Mouse (Mus musculus): ENCODE data around the gene Ubd. TPM values are rescaled to one million over a fixed set of nuclear protein-coding genes. Genes with fewer than 3 reads are reported as not detected.
A peak's percentile ranks its signal among the peaks of the same experiment; 100 is the strongest.
"Not testable (repeated sequence)": the region's sequence is repeated elsewhere in the genome, so short reads cannot be mapped to it uniquely, and the experiment has no call there.

Gene Ubd
- polyA plus RNA-seq, 1 experiment from 2014 or later: 5.3 TPM

DNA sequence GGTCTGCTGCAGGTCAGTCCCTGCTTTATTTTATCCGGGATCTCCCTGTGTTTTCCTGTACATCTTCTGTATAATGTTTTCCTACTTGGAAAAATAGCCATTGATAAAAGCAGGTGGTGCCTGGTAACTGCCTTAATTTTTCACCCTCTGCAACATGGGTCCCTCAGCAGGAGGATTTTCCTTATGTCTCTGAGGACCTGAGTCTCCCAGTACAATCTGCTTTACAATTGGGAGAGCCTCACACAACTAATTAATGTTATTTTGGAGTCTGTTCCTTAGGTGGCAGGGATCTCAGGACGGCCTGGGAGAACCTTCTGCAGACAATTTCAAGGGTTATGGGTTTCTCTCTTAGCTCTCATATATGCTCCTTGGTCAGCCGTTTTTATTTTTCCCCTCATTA is 19.3 kb downstream of the Ubd start, which contains the start of gene Olfr95:
Gene Olfr95, minus strand, starts transcription at position 101 of the 400 bp plus-strand sequence.
- TF ChIP-seq CTCF (IDR thresholded peaks at IDR 0.05; ENCODE audit: low read depth): no peak
- Histone ChIP-seq H3K4me2 (replicated peaks; ENCODE audit: low read depth) (no peak within 1 kb of the TSS), H3K9me3 (ENCODE audit: control insufficient read depth) (no peaks in the 10 kb centered on the region), H3K4me3 (ENCODE audit: low read depth, low read length) (no peak within 1 kb of the TSS), H3K27ac (ENCODE audit: low read depth, low read length) (no peak within 1 kb of the TSS), H3K9ac (ENCODE audit: low read depth, low read length) (no peak within 1 kb of the TSS), H3K27me3 (replicated peaks; ENCODE audit: control insufficient read depth, insufficient read depth, low read length) (peaks cover 12% of the 10 kb centered on the region; the same call in 1 of the 2 replicates), H3K36me3 (ENCODE audit: control insufficient read depth, insufficient read depth) (no peaks in the 10 kb centered on the region), H3K4me1 (replicated peaks; ENCODE audit: control insufficient read depth, insufficient read depth, low read length) (no peaks in the 10 kb centered on the region)
- ATAC-seq: no peak
- WGBS: 82% methylated on average over 3 of the region's 3 CpGs

DNA sequence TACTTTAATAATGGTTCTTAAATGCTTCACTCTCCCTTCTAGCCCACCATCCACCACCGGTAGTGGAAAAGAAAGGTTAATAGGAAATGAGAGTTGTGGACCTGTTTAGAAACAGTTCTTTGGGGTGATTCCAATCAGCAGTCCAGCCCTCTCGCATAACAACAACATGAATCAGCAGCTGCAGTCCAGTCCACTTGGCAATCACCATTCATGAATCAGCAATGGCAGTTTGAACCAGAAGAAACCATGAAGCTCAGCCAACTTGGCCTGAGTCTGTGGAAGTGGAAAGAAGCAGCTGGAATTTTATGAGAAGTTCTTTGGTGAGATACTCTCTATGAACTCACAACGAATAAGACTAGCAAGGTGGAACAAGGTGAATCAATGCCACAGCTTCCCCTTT is 24.8 kb downstream of the Ubd start:
- no peak for TF ChIP-seq CTCF (IDR thresholded peaks at IDR 0.05; ENCODE audit: low read depth)
- Histone ChIP-seq H3K9me3 (ENCODE audit: control insufficient read depth) (no peaks in the 10 kb centered on the region), H3K27me3 (replicated peaks; ENCODE audit: control insufficient read depth, insufficient read depth, low read length) (no peaks in the 10 kb centered on the region), H3K4me2 (replicated peaks; ENCODE audit: low read depth) (no peak overlapping the region), H3K27ac (ENCODE audit: low read depth, low read length) (no peak overlapping the region), H3K36me3 (ENCODE audit: control insufficient read depth, insufficient read depth) (no peaks in the 10 kb centered on the region), H3K4me1 (replicated peaks; ENCODE audit: control insufficient read depth, insufficient read depth, low read length) (no peaks in the 10 kb centered on the region), H3K4me3 (ENCODE audit: low read depth, low read length) (no peak overlapping the region), H3K9ac (ENCODE audit: low read depth, low read length) (no peak overlapping the region)
- WGBS: 71% methylated on average over 3 of the region's 3 CpGs
- no peak for ATAC-seq

DNA sequence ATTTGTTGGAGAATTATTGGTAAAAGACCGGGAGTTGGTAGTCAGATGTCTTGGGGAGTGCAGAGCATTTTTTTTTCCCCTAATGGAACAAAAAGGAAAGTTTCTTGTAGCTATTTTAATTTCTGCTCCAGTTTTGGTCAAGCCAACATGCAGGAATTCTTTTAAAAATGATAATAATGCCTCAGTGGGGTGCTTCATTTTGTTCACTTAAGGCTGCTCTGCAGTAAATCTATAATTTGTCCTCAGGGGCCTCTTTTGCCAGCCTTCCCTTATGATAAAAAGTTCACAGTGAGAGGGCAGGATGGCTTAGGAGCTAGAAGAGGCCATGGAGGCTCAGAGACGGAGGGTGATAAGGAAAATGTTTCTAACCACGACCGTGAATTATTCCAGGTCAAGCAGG is 26.2 kb downstream of the Ubd start, which contains the start of gene Olfr96:
Gene Olfr96, plus strand, starts transcription at position 301 of the 400 bp plus-strand sequence.
- Histone ChIP-seq H3K4me3 (ENCODE audit: low read depth, low read length) (no peak within 1 kb of the TSS), H3K4me2 (replicated peaks; ENCODE audit: low read depth) (no peak within 1 kb of the TSS), H3K36me3 (ENCODE audit: control insufficient read depth, insufficient read depth) (no peaks in the 10 kb centered on the region), H3K9ac (ENCODE audit: low read depth, low read length) (no peak within 1 kb of the TSS), H3K27ac (ENCODE audit: low read depth, low read length) (no peak within 1 kb of the TSS), H3K27me3 (replicated peaks; ENCODE audit: control insufficient read depth, insufficient read depth, low read length) (no peaks in the 10 kb centered on the region), H3K4me1 (replicated peaks; ENCODE audit: control insufficient read depth, insufficient read depth, low read length) (no peaks in the 10 kb centered on the region), H3K9me3 (ENCODE audit: control insufficient read depth) (no peaks in the 10 kb centered on the region)
- WGBS: 49% methylated on average over 4 of the region's 4 CpGs
- no peak for ATAC-seq
- no peak for TF ChIP-seq CTCF (IDR thresholded peaks at IDR 0.05; ENCODE audit: low read depth)

DNA sequence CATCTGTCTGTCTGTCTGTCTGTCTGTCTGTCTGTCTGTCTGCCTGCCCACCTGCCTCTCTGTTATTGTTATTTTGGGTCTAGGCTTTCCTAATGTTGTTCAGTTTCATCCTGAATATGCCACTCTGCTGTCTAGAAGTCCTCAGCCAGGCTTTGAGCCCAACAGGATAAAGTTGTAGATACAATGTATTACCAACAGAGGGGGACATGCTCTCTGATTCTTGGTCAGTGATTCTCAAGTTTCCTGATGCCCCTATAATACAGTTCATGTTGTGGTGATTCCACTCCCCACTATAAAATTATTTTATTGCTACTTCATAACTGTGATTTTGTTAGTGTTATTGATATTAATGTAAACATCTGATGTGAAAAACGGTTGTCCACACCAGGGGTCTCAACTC is 28.2 kb downstream of the Ubd start:
- Histone ChIP-seq H3K27ac (ENCODE audit: low read depth, low read length) (no peak overlapping the region), H3K4me2 (replicated peaks; ENCODE audit: low read depth) (no peak overlapping the region), H3K27me3 (replicated peaks; ENCODE audit: control insufficient read depth, insufficient read depth, low read length) (no peaks in the 10 kb centered on the region), H3K9me3 (ENCODE audit: control insufficient read depth) (no peaks in the 10 kb centered on the region), H3K4me1 (replicated peaks; ENCODE audit: control insufficient read depth, insufficient read depth, low read length) (no peaks in the 10 kb centered on the region), H3K36me3 (ENCODE audit: control insufficient read depth, insufficient read depth) (no peaks in the 10 kb centered on the region), H3K4me3 (ENCODE audit: low read depth, low read length) (no peak overlapping the region), H3K9ac (ENCODE audit: low read depth, low read length) (no peak overlapping the region)
- TF ChIP-seq CTCF (IDR thresholded peaks at IDR 0.05; ENCODE audit: low read depth): peak; percentile 60
- ATAC-seq: no peak
- 32% methylated on average over 1 of the region's 1 CpGs for WGBS

DNA sequence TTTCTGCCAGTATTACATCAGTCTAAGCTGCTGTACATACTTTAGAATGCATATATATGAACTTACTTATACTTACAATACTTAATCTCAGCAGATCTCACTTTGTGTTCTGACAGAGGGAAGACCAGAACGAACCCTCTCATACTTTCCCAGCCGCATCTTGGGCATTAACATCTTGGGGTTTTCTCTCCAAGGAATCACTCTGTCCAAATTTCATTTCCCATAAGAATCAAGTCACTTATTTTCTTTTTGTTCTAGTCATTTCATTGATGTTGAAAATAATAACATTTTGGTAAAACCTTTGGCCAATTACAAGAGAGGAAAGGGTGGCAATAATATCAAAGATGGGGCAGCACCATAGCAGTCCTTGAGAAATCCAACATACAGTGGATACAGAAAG is 43.5 kb downstream of the Ubd start, which contains the start of gene Olfr97:
Gene Olfr97, minus strand, starts transcription at position 101 of the 400 bp plus-strand sequence.
- not testable (repeated sequence) for H3K4me2 ChIP-seq (replicated peaks; ENCODE audit: low read depth); ATAC-seq; H3K9me3 ChIP-seq (ENCODE audit: control insufficient read depth); H3K27me3 ChIP-seq (replicated peaks; ENCODE audit: control insufficient read depth, insufficient read depth, low read length); H3K9ac ChIP-seq (ENCODE audit: low read depth, low read length); H3K4me3 ChIP-seq (ENCODE audit: low read depth, low read length); H3K27ac ChIP-seq (ENCODE audit: low read depth, low read length); H3K36me3 ChIP-seq (ENCODE audit: control insufficient read depth, insufficient read depth); H3K4me1 ChIP-seq (replicated peaks; ENCODE audit: control insufficient read depth, insufficient read depth, low read length)
- 91% methylated on average over 2 of the region's 2 CpGs for WGBS

DNA sequence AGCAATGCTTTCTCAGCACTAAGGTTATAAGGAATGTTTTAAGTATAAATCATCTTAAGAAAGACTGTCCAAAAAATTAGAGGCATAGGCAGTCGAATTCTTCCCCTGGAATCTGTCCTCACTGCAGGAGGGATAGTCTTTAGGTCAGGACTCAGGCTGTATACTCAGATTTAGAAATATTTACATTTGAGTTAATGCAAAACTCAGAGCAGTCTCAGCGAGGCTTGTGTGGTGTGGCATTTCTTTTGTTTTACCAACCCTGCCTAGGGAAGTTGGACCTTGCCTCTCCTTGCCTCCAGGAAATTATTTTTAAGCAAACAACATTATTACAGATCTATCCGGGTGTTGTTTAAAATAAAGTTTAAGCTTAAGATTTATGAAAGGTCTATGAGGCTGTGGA is 48.5 kb downstream of the Ubd start:
- 10% methylated on average over 3 of the region's 3 CpGs for WGBS
- ATAC-seq: no peak
- H3K9me3 ChIP-seq (ENCODE audit: control insufficient read depth): no peaks in the 10 kb centered on the region
- TF ChIP-seq CTCF (IDR thresholded peaks at IDR 0.05; ENCODE audit: low read depth): no peak
- no peaks in the 10 kb centered on the region for H3K36me3 ChIP-seq (ENCODE audit: control insufficient read depth, insufficient read depth)
- H3K27ac ChIP-seq (ENCODE audit: low read depth, low read length): no peak overlapping the region
- no peaks in the 10 kb centered on the region for H3K27me3 ChIP-seq (replicated peaks; ENCODE audit: control insufficient read depth, insufficient read depth, low read length)
- no peaks in the 10 kb centered on the region for H3K4me1 ChIP-seq (replicated peaks; ENCODE audit: control insufficient read depth, insufficient read depth, low read length)
- no peak overlapping the region for H3K4me2 ChIP-seq (replicated peaks; ENCODE audit: low read depth)
- H3K9ac ChIP-seq (ENCODE audit: low read depth, low read length): no peak overlapping the region
- no peak overlapping the region for H3K4me3 ChIP-seq (ENCODE audit: low read depth, low read length)

Other genes starting within 250 kb of the Ubd start
- 91.6 and 96.1 TPM in 2 replicates for gene Ppp1r11, start 242.2 kb upstream of the Ubd start, polyA plus RNA-seq (2015; fragmentation: Nextera tagmentation; extraction: Ambion mirVana)
- gene Znrd1, start 235.3 kb upstream of the Ubd start, polyA plus RNA-seq (2015; fragmentation: Nextera tagmentation; extraction: Ambion mirVana): 59.1 and 60.1 TPM in 2 replicates
- 5.6 and 6.4 TPM in 2 replicates for gene Znrd1as, start 235.3 kb upstream of the Ubd start, polyA plus RNA-seq (2015; fragmentation: Nextera tagmentation; extraction: Ambion mirVana)
- not detected in 2 replicates for gene 2410137M14Rik, start 212.7 kb upstream of the Ubd start, polyA plus RNA-seq (2015; fragmentation: Nextera tagmentation; extraction: Ambion mirVana)
- 0.05 TPM in 1 of 2 replicates, not detected in the other for gene H2-M5, start 204.4 kb upstream of the Ubd start, polyA plus RNA-seq (2015; fragmentation: Nextera tagmentation; extraction: Ambion mirVana)
- 8.6 and 9.0 TPM in 2 replicates for gene Zfp57, start 192.7 kb upstream of the Ubd start, polyA plus RNA-seq (2015; fragmentation: Nextera tagmentation; extraction: Ambion mirVana)
- gene Mog, start 170.5 kb upstream of the Ubd start, polyA plus RNA-seq (2015; fragmentation: Nextera tagmentation; extraction: Ambion mirVana): not detected in 2 replicates
- gene Gabbr1, start 147.9 kb upstream of the Ubd start, polyA plus RNA-seq (2015; fragmentation: Nextera tagmentation; extraction: Ambion mirVana): 4.1 and 4.4 TPM in 2 replicates
- gene Olfr90, start 105.4 kb upstream of the Ubd start, polyA plus RNA-seq (2015; fragmentation: Nextera tagmentation; extraction: Ambion mirVana): not detected in 2 replicates
- gene Olfr91, start 95.6 kb upstream of the Ubd start, polyA plus RNA-seq (2015; fragmentation: Nextera tagmentation; extraction: Ambion mirVana): not detected in 2 replicates
- gene Olfr92, start 73.8 kb upstream of the Ubd start, polyA plus RNA-seq (2015; fragmentation: Nextera tagmentation; extraction: Ambion mirVana): not detected in 2 replicates
- gene Olfr93, start 32.4 kb upstream of the Ubd start, polyA plus RNA-seq (2015; fragmentation: Nextera tagmentation; extraction: Ambion mirVana): not detected in 2 replicates
- gene Olfr94, start 7.1 kb downstream of the Ubd start, polyA plus RNA-seq (2015; fragmentation: Nextera tagmentation; extraction: Ambion mirVana): not detected in 2 replicates
- gene Olfr95, start 19.2 kb downstream of the Ubd start, polyA plus RNA-seq (2015; fragmentation: Nextera tagmentation; extraction: Ambion mirVana): not detected in 2 replicates
- gene Olfr96, start 26.3 kb downstream of the Ubd start, polyA plus RNA-seq (2015; fragmentation: Nextera tagmentation; extraction: Ambion mirVana): not detected in 2 replicates
- gene Olfr97, start 43.4 kb downstream of the Ubd start, polyA plus RNA-seq (2015; fragmentation: Nextera tagmentation; extraction: Ambion mirVana): not detected in 2 replicates
- not detected in 2 replicates for gene Olfr98, start 69.9 kb downstream of the Ubd start, polyA plus RNA-seq (2015; fragmentation: Nextera tagmentation; extraction: Ambion mirVana)
- 2.9 and 3.4 TPM in 2 replicates for gene H2-M3, start 76.3 kb downstream of the Ubd start, polyA plus RNA-seq (2015; fragmentation: Nextera tagmentation; extraction: Ambion mirVana)
- 0.13 TPM in 1 of 2 replicates, not detected in the other for gene Olfr99, start 89.6 kb downstream of the Ubd start, polyA plus RNA-seq (2015; fragmentation: Nextera tagmentation; extraction: Ambion mirVana)
- not detected in 2 replicates for gene Olfr101, start 110.4 kb downstream of the Ubd start, polyA plus RNA-seq (2015; fragmentation: Nextera tagmentation; extraction: Ambion mirVana)
- gene Olfr102, start 123.2 kb downstream of the Ubd start, polyA plus RNA-seq (2015; fragmentation: Nextera tagmentation; extraction: Ambion mirVana): not detected in 2 replicates
- not detected in 2 replicates for gene Olfr103, start 145.8 kb downstream of the Ubd start, polyA plus RNA-seq (2015; fragmentation: Nextera tagmentation; extraction: Ambion mirVana)
- not detected in 2 replicates for gene Olfr104-ps, start 165.7 kb downstream of the Ubd start, polyA plus RNA-seq (2015; fragmentation: Nextera tagmentation; extraction: Ambion mirVana)
- not detected in 2 replicates for gene Olfr105-ps, start 185.1 kb downstream of the Ubd start, polyA plus RNA-seq (2015; fragmentation: Nextera tagmentation; extraction: Ambion mirVana)
- gene Olfr106-ps, start 196.5 kb downstream of the Ubd start, polyA plus RNA-seq (2015; fragmentation: Nextera tagmentation; extraction: Ambion mirVana): not detected in 2 replicates
- not detected in 2 replicates for gene Olfr107, start 205.3 kb downstream of the Ubd start, polyA plus RNA-seq (2015; fragmentation: Nextera tagmentation; extraction: Ambion mirVana)

All from intestine, postnatal 0 days (tissue).